Mouse (Mus musculus) left cerebral cortex, postnatal 14 days (tissue): ENCODE data around the gene Gm10647. TPM values are rescaled to one million over a fixed set of nuclear protein-coding genes. Genes with fewer than 3 reads are reported as not detected.
A peak's percentile ranks its signal among the peaks of the same experiment; 100 is the strongest.

Experiments used
- DNase-seq, 2 experiments: peaks; one replicate each; pipeline ENCODE4 v3.0.0; 2021 to 2022; ENCODE audit warnings: low spot score in 2 of 2, mixed read lengths in 1 of 2
- intact Hi-C: fragments of 180-260 bp; cut with DNase I; formaldehyde crosslinking; loops from one replicate; pipeline ENCODE4 v1.15.1; 2025
- total RNA-seq, 2 experiments: library from RNA; stranded (reverse); gene quantifications; 2 replicates each; pipeline ENCODE4 v1.2.3; 2021

The Gm10647 gene
- total RNA-seq, 2 experiments from 2014 or later = 0.17 to 0.40 TPM

GRCm38 (mm10) chr9:66834318-66835096, 37.7 kb downstream of the Gm10647 start, which contains the start of gene Aph1c:
TSS of gene Aph1c (minus strand) at chr9:66834726.
- intact Hi-C loops = loop anchor here (2.0 kb wide), 1 partner anchor 104 kb away; no protein-coding TSS in a partner anchor
- peak; percentile 98 to 99 for DNase-seq

DNA sequence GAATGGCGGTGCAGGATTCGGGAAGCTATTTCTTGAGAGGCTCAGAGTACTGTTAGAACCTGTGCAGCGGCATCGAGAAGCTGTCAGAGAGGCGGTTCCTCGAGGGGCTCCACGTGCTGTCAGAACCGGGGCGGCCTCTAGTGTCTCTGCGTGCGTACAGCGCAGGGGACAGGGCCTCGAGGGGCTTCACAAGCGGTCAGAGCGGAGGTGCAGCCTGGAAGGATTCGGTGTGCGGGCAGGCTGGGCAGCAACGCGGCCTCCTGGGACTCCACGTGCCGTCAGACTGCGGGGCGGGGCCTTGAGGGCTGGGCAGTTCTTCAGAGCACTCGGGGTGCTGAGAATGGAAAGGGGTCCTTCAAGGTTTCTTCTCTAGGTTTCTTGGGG, 38.2 kb downstream of the Gm10647 start:
- intact Hi-C loops = loop anchor here (2.0 kb wide), 1 partner anchor 104 kb away; no protein-coding TSS in a partner anchor

GRCm38 (mm10) chr9:66846822-66847221, 50.0 kb downstream of the Gm10647 start:
- no peak for DNase-seq
- intact Hi-C loops = no loop called here

More for the DNA sequence above, 38.2 kb downstream of the Gm10647 start:
- no peak for DNase-seq

Other genes with a start within 250 kb of the Gm10647 start
- 10 to 100 TPM; 20.2 to 27.1 TPM for gene Usp3, start 203.9 kb upstream of the Gm10647 start, total RNA-seq
- 1 to 10 TPM; 3.6 to 7.7 TPM for gene Car12, start 83.4 kb upstream of the Gm10647 start, total RNA-seq
- 10 to 100 TPM; 20.3 to 22.2 TPM for gene Aph1b, start 1.5 kb upstream of the Gm10647 start, total RNA-seq
- 1 to 10 TPM; 4.6 to 5.0 TPM for gene Aph1c, start 37.7 kb downstream of the Gm10647 start, total RNA-seq
- 10 to 100 TPM; 23.4 to 24.4 TPM for gene Rab8b, start 122.6 kb downstream of the Gm10647 start, total RNA-seq
- gene Rps27l, start 149.0 kb downstream of the Gm10647 start, total RNA-seq = 10 to 100 TPM; 41.6 to 43.1 TPM
- 10 to 100 TPM; 18.1 to 18.7 TPM for gene Lactb, start 178.4 kb downstream of the Gm10647 start, total RNA-seq